Mouse (Mus musculus) liver, embryonic 14.5 days (tissue): ENCODE measurements around the gene Polr2h. TPM values are rescaled to one million over a fixed set of nuclear protein-coding genes. Genes with fewer than 3 reads are reported as not detected.
"Not testable (repeated sequence)": the region's sequence is repeated elsewhere in the genome, so short reads cannot be mapped to it uniquely, and the experiment has no call there.

Source experiments
- ATAC-seq: fragments of 200-750 bp; cut with Nextera tagmentation; 2 replicates; pipeline ENCODE4 v1.8.0; 2017; ENCODE audit warnings: moderate number of reproducible peaks, mild to moderate bottlenecking, moderate library complexity; ENCODE audit not compliant: insufficient read depth
- DNase-seq, 3 experiments: peaks; one replicate each; pipeline ENCODE4 v3.0.0-alpha.2; 2012 to 2013; ENCODE audit warnings: low read depth in 3 of 3, low spot score in 3 of 3
- H3K27ac ChIP-seq: fragments of 300-500 bp; sonication (generic); 2 replicates; pipeline ENCODE4 v1.5.1; 2014; ENCODE audit warnings: moderate library complexity, mild to moderate bottlenecking, control low read depth, inconsistent platforms
- H3K27me3 ChIP-seq: fragments of 300-500 bp; sonication (generic); 2 replicates; pipeline ENCODE4 v1.6.1; 2014; ENCODE audit warnings: mild to moderate bottlenecking, low read length, moderate library complexity; ENCODE audit not compliant: control insufficient read depth, insufficient read depth
- H3K36me3 ChIP-seq: fragments of 300-500 bp; sonication (generic); replicated peaks from 2 replicates; pipeline ENCODE4 v1.6.1; 2014; ENCODE audit warnings: low read depth; ENCODE audit not compliant: control insufficient read depth, insufficient read depth
- H3K4me1 ChIP-seq, 2 experiments: fragments of 200-500 bp in 1 of 2; fragments of 300-500 bp in 1 of 2; sonication (generic) in 1 of 2; replicated peaks; 2 replicates each; pipeline ENCODE4 v1.6.1; 2012 to 2014; ENCODE audit warnings: antibody characterized with exemption in 1 of 2, inconsistent platforms in 1 of 2, low read length in 1 of 2; ENCODE audit not compliant: control insufficient read depth in 2 of 2, insufficient read depth in 2 of 2
- H3K4me2 ChIP-seq: fragments of 300-500 bp; sonication (generic); 2 replicates; pipeline ENCODE4 v1.6.1; 2014; ENCODE audit warnings: low read depth, mild to moderate bottlenecking, control low read depth, moderate library complexity
- H3K4me3 ChIP-seq, 2 experiments: fragments of 200-500 bp in 1 of 2; fragments of 300-500 bp in 1 of 2; sonication (generic) in 1 of 2; 2 replicates each; pipeline ENCODE4 v1.5.1; 2012 to 2014; ENCODE audit warnings: low read depth in 2 of 2, low read length in 2 of 2, mild to moderate bottlenecking in 2 of 2, control low read depth in 1 of 2, inconsistent platforms in 1 of 2, moderate library complexity in 1 of 2; ENCODE audit not compliant: insufficient read depth in 1 of 2
- H3K9ac ChIP-seq: fragments of 300-500 bp; sonication (generic); replicated peaks from 2 replicates; pipeline ENCODE4 v1.6.1; 2014; ENCODE audit warnings: mild to moderate bottlenecking, control low read depth, moderate library complexity
- H3K9me3 ChIP-seq: fragments of 300-500 bp; sonication (generic); 2 replicates; pipeline ENCODE4 v1.6.1; 2016; ENCODE audit warnings: low read length, mixed read lengths; ENCODE audit not compliant: control insufficient read depth
- CTCF ChIP-seq: IDR thresholded peaks from 2 replicates; pipeline ENCODE4 v1.5.1; 2016; ENCODE audit warnings: antibody characterized with exemption, low read depth, control low read depth
- EP300 ChIP-seq: IDR thresholded peaks from 2 replicates; pipeline ENCODE4 v1.6.1; 2016; ENCODE audit warnings: antibody characterized with exemption, low read depth
- WGBS: fragments of 180-500 bp; shearing (Covaris S2); extraction: QIAGEN DNeasy Blood & Tissue Kit; methylation state at CpG from one replicate; pipeline ENCODE4 v1.1.7; 2014; ENCODE audit not compliant: insufficient replicate concordance; 5-methylcytosine and 5-hydroxymethylcytosine counted together
- polyA plus RNA-seq, 2 experiments: library from polyadenylated mRNA; depleted of rRNA in 1 of 2; stranded (reverse) in 1 of 2; unstranded in 1 of 2; fragments of >200 nt; fragmentation: Nextera tagmentation in 1 of 2; extraction: Ambion mirVana in 1 of 2; gene quantifications; 2 replicates each; pipeline versions ENCODE4 v1.2.1 to v1.2.3; 2012 to 2014

The Polr2h gene
- polyA plus RNA-seq (2012; rRNA removed) (21.5 and 30.1 TPM in 2 replicates), polyA plus RNA-seq (2014; fragmentation: Nextera tagmentation; extraction: Ambion mirVana) (45.4 and 49.6 TPM in 2 replicates)

- H3K27ac ChIP-seq, result peak within 1 kb of the TSS; percentile 80
- peak within 1 kb of the TSS; percentile 95 for H3K4me2 ChIP-seq
- H3K36me3 ChIP-seq, result no peaks in the 10 kb centered on the region; the same call in none of the 2 replicates
- DNase-seq, result peak; percentile 96 to 97 (median 96)
- H3K9ac ChIP-seq, result peak within 1 kb of the TSS; percentile 73
- no peaks in the 10 kb centered on the region for H3K9me3 ChIP-seq
- TF ChIP-seq CTCF (peak; percentile 91), EP300 (peak; percentile 38)
- ATAC-seq, result peak; percentile 85
- H3K4me1 ChIP-seq, result peaks cover 26 to 39% of the 10 kb centered on the region in 2 experiments
- H3K4me3 ChIP-seq, result peak within 1 kb of the TSS; percentile 79 to 84
- H3K27me3 ChIP-seq, result no peaks in the 10 kb centered on the region
- WGBS, result under 1% methylated on average over 60 of the region's 62 CpGs
Measured at GRCm38 (mm10) chr16:20717181-20717977, at the start of gene Polr2h, which contains the start of gene Clcn2. Polr2h (plus strand) TSS chr16:20717665. Clcn2 (minus strand) TSS chr16:20717746.

- 75% methylated on average over 4 of the region's 6 CpGs for WGBS
- H3K27ac ChIP-seq, result not testable (repeated sequence)
Measured at GRCm38 (mm10) chr16:20668013-20668412, 49.5 kb upstream of the Polr2h start, which contains the start of gene Eif4g1. Eif4g1 (plus strand) TSS chr16:20668313.

GRCm38 (mm10) chr16:20670291-20670690 is 47.2 kb upstream of the Polr2h start:
- H3K27me3 ChIP-seq, result no peaks in the 10 kb centered on the region
- no peak overlapping the region for H3K4me3 ChIP-seq
- ATAC-seq (no peak), DNase-seq (no peak)
- H3K27ac ChIP-seq, result no peak overlapping the region
- WGBS, result 87% methylated on average over 3 of the region's 3 CpGs
- no peak overlapping the region for H3K4me2 ChIP-seq
- no peak overlapping the region for H3K9ac ChIP-seq
- TF ChIP-seq CTCF, result no peak
- no peak for TF ChIP-seq EP300
- H3K9me3 ChIP-seq, result no peaks in the 10 kb centered on the region
- H3K4me1 ChIP-seq, result peaks cover 16 to 17% of the 10 kb centered on the region in 2 experiments
- H3K36me3 ChIP-seq, result peaks cover 7% of the 10 kb centered on the region

More at GRCm38 (mm10) chr16:20668013-20668412, 49.5 kb upstream of the Polr2h start, which contains the start of gene Eif4g1:
- not testable (repeated sequence) for H3K4me3 ChIP-seq, H3K27me3 ChIP-seq, H3K4me1 ChIP-seq, DNase-seq, H3K9ac ChIP-seq, H3K36me3 ChIP-seq, ATAC-seq, H3K9me3 ChIP-seq, H3K4me2 ChIP-seq

DNA sequence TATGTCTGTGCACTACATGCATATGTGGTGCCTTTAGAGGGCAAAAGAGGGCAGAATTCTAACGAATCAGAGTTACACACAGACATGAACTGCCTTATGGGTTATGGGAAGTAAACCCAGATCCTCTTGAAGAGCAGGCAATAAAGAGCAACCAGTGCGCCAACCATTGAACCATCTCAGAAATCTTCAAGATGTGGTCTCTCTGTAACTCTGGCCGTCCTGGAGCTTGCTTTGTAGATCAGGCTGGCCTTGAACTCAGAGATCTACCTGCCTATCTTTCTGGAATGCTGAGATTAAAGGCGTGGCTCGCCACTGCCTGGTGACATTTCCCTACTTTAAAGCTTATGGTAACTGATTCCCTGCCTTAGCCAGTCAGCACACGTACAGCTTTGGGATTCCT is 45.6 kb upstream of the Polr2h start:
- H3K36me3 ChIP-seq, result peaks cover 23% of the 10 kb centered on the region
- H3K4me1 ChIP-seq, result peaks cover 16 to 21% of the 10 kb centered on the region in 2 experiments
- H3K27ac ChIP-seq, result peak overlapping the region; percentile 12
- H3K4me3 ChIP-seq, result peak overlapping the region in 1 of 2 experiments; percentile 84; a peak in 2 of 4 replicates
- 17% methylated on average over 6 of the region's 6 CpGs for WGBS
- H3K27me3 ChIP-seq, result no peaks in the 10 kb centered on the region
- peak overlapping the region; percentile 92; the same call in 1 of the 2 replicates for H3K9ac ChIP-seq
- TF ChIP-seq CTCF (no peak), EP300 (no peak)
- DNase-seq (no peak), ATAC-seq (no peak)
- H3K9me3 ChIP-seq, result no peaks in the 10 kb centered on the region
- H3K4me2 ChIP-seq, result peak overlapping the region; percentile 77

GRCm38 (mm10) chr16:20672500-20672902 is 45.0 kb upstream of the Polr2h start:
- peaks cover 29% of the 10 kb centered on the region for H3K36me3 ChIP-seq
- under 1% methylated on average over 33 of the region's 38 CpGs for WGBS
- peak overlapping the region; percentile 84 to 86 for H3K4me3 ChIP-seq
- H3K9ac ChIP-seq, result peak overlapping the region; percentile 92
- TF ChIP-seq CTCF (no peak), EP300 (no peak)
- H3K27me3 ChIP-seq, result no peaks in the 10 kb centered on the region
- H3K9me3 ChIP-seq, result no peaks in the 10 kb centered on the region
- H3K4me1 ChIP-seq, result peaks cover 16 to 24% of the 10 kb centered on the region in 2 experiments
- peak; percentile 83 for ATAC-seq
- H3K4me2 ChIP-seq, result peak overlapping the region; percentile 77
- H3K27ac ChIP-seq, result peak overlapping the region; percentile 65
- DNase-seq, result peak; percentile 81 to 84 (median 82)
